Comparison of ENCODE assay signal across 11 mouse cellular contexts in genomic region chr7:130654562-130654961, GRCm38 (mm10).
DNase-seq lines count a peak whose midpoint lies in the region; ATAC-seq and TF ChIP-seq lines count a peak whose summit lies in the region.
"Had no signal": no experiment of that assay in that cellular context is flagged by ENCODE, and none has a peak within 500 bp of the region (broad histone marks: within the 10 kb centered on the region; RNA-seq: fewer than 3 reads in every experiment).

No protein-coding gene starts in this region.

- H3K4me1 ChIP-seq in kidney, adult 2 months (ENCODE audit: control insufficient read depth, insufficient read depth, low read length) = peaks cover 48% of the 10 kb centered on the region
- peaks cover 15% of the 10 kb centered on the region; the same call in 1 of the 2 replicates for H3K4me1 ChIP-seq in lung, postnatal 0 days (ENCODE audit: insufficient read depth, low read depth, low read length)

- no peak for TF ChIP-seq CTCF in gastrocnemius, adult 2 months (IDR thresholded peaks at IDR 0.05)
- no peak for TF ChIP-seq CTCF in kidney, adult 2 months (conservative IDR thresholded peaks at IDR 0.05; ENCODE audit: insufficient read depth, insufficient read length, low read depth, low read length)
- 0 out of 2 replicates have a peak, but pooled peaks have one; percentile 5 for TF ChIP-seq CTCF in lung, postnatal 0 days (IDR thresholded peaks at IDR 0.05)

- no peak for TF ChIP-seq POLR2A in kidney, adult 2 months (IDR thresholded peaks at IDR 0.05; ENCODE audit: low read depth, low read length)

- H3K27me3 ChIP-seq in kidney, adult 2 months (replicated peaks; ENCODE audit: control insufficient read depth, insufficient read depth, low read length) = no peaks in the 10 kb centered on the region
- no peaks in the 10 kb centered on the region for H3K27me3 ChIP-seq in lung, postnatal 0 days (replicated peaks; ENCODE audit: insufficient read depth, low read length)

- peak; percentile 64 for DNase-seq in gastrocnemius, adult 2 months
- no peak for DNase-seq in gastrocnemius, adult 8-10 months (ENCODE audit: low spot score in 2 of 2)
- peak; percentile 75 to 81 for DNase-seq in heart, adult 9 months (ENCODE audit: low spot score in 2 of 2)
- DNase-seq in kidney, adult 2 months = peak; percentile 74
- DNase-seq in lung, postnatal 0 days (ENCODE audit: low spot score) = peak; percentile 46
- DNase-seq in thymus, postnatal 36 days = no peak
- no peak for DNase-seq in left cerebral cortex, postnatal 36 days (ENCODE audit: low spot score in 2 of 2)
- no peak for DNase-seq in left cerebral cortex, adult 9 months (ENCODE audit: low spot score in 2 of 2)
- DNase-seq: cerebellum, postnatal 25 days; forebrain, postnatal 0 days; thymus, postnatal 14 days had no signal

- H3K27ac ChIP-seq in gastrocnemius, adult 2 months = peak overlapping the region; percentile 83
- H3K27ac ChIP-seq in kidney, adult 2 months (ENCODE audit: insufficient read depth, low read depth, low read length) = no peak overlapping the region; the same call in 1 of the 2 replicates
- H3K27ac ChIP-seq in lung, postnatal 0 days (ENCODE audit: low read length) = peak overlapping the region; percentile 14; the same call in 1 of the 2 replicates

- H3K36me3 ChIP-seq in kidney, adult 2 months (ENCODE audit: control insufficient read depth, insufficient read depth, low read length) = no peaks in the 10 kb centered on the region
- no peaks in the 10 kb centered on the region for H3K36me3 ChIP-seq in lung, postnatal 0 days (ENCODE audit: insufficient read depth, low read length)

- no peak overlapping the region for H3K4me2 ChIP-seq in lung, postnatal 0 days (replicated peaks; ENCODE audit: low read depth, low read length)

- H3K4me3 ChIP-seq in gastrocnemius, adult 2 months = no peak overlapping the region; the same call in 1 of the 2 replicates
- H3K4me3 ChIP-seq in kidney, adult 2 months (ENCODE audit: insufficient read depth, low read depth, low read length) = no peak overlapping the region
- H3K4me3 ChIP-seq in lung, postnatal 0 days (ENCODE audit: low read depth, low read length) = no peak overlapping the region

- TF ChIP-seq EP300 in lung, postnatal 0 days (IDR thresholded peaks at IDR 0.05) = no peak

- intact Hi-C loops in gastrocnemius, adult 2 months (cut with DNase I) = no loop called here
- intact Hi-C loops in left cerebral cortex, postnatal 36 days (cut with DNase I) = no loop called here

- peak; percentile 54 for ATAC-seq in lung, postnatal 0 days
- ATAC-seq: forebrain, postnatal 0 days had no signal

- WGBS in kidney, adult 2 months = 14% methylated on average over 2 of the region's 2 CpGs
- 33% methylated on average over 2 of the region's 2 CpGs for WGBS in lung, postnatal 0 days

- no peaks in the 10 kb centered on the region for H3K9me3 ChIP-seq in lung, postnatal 0 days (ENCODE audit: low read length)

- no peak overlapping the region for H3K9ac ChIP-seq in lung, postnatal 0 days (replicated peaks; ENCODE audit: low read depth)
- H3K9ac ChIP-seq: forebrain, postnatal 0 days had no signal

Comparison
In these comparisons a context has a peak if more than half of its experiments do, and no peak if none do; other contexts are left out.
1. DNase-seq: peak in gastrocnemius, adult 2 months (single experiment), heart, adult 9 months (2 of 2), kidney, adult 2 months (single experiment) and lung, postnatal 0 days (single experiment); none in gastrocnemius, adult 8-10 months (0 of 2), thymus, postnatal 36 days (0 of 2), left cerebral cortex, postnatal 36 days (0 of 2) and left cerebral cortex, adult 9 months (0 of 2).